ENCODE assay signal across 7 mouse cellular contexts in the genomic region with DNA sequence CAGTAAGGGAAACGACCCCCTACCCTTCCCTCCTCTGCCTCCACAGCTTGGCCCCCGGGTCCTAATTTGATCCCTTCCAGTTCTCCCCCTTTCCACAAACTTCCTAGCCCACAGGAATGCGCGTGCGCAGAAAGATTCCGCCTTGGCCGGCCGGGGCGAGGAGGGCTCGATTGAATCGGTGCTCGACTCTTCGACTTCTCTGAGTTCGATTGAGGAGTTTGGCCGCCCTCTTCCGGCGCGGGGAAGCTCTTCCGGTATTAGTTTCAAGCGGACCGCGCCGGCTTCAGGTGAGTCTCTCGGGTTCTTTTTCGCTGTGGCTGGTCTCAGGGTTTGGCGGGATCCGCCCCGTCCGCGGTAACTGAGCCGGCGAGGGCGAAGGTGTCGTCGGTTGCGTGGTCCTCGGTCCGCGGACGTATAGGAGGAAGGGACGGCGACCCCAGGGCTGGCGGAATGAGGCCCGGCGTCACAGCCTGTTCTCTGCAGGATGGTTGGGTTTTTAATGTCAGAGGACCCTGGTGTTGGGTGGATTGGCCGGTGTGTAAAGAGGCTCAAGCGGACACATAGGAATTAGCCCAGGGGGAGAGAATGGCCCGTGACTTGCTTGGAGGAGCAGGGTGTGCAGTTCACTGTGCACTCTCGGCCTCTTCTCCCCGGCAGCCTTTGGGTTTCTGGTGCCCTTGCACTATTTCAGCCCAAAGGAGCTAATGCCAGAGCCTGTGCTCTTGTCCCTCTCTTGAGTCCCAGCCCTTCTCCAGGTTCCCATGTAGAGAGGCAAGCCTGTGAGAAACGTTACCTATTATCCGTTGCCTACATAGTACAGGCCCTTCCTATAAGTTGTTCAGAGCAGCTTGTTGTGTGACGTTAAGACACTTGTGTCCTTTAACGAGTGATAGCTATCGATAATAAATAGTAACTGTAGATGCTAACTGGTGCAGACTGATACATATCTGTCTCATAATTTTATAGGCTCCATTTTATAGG. TPM values are rescaled to one million over a fixed set of nuclear protein-coding genes. Genes with fewer than 3 reads are reported as not detected.
A peak's percentile ranks its signal among the peaks of the same experiment; 100 is the strongest.
DNase-seq lines count a peak whose midpoint lies in the region; ATAC-seq lines count a peak whose summit lies in the region.

Gene Snrpb2 (plus strand): TSS at position 228 of the 981 bp plus-strand sequence.

- peak within 1 kb of the TSS; percentile 93 for H3K4me3 ChIP-seq in limb, embryonic 10.5 days
- peak within 1 kb of the TSS; percentile 98 for H3K4me3 ChIP-seq in midbrain, embryonic 13.5 days (replicated peaks)

- H3K36me3 ChIP-seq in limb, embryonic 10.5 days: peaks cover 32% of the 10 kb centered on the region
- peaks cover 25% of the 10 kb centered on the region for H3K36me3 ChIP-seq in midbrain, embryonic 13.5 days

- peak; percentile 98 for ATAC-seq in granulocyte monocyte progenitor cell, adult 5-6 weeks (replicated peaks; ENCODE audit: poor library complexity, severe bottlenecking)
- ATAC-seq in midbrain, embryonic 13.5 days: peak; percentile 94

- H3K27ac ChIP-seq in limb, embryonic 10.5 days: peak within 1 kb of the TSS; percentile 92
- peak within 1 kb of the TSS; percentile 39; the same call in 1 of the 2 replicates for H3K27ac ChIP-seq in midbrain, embryonic 13.5 days

- peak; percentile 85 for DNase-seq in adrenal gland, adult 8-10 months
- peak; percentile 91 for DNase-seq in embryo, embryonic 9.5 days (ENCODE audit: extremely low spot score)
- DNase-seq in kidney, adult 11 months: peak; percentile 83
- DNase-seq in limb, embryonic 10.5 days (ENCODE audit: low spot score): peak; percentile 95
- peak; percentile 69 for DNase-seq in spleen, adult 12 weeks (ENCODE audit: low spot score)

- no peaks in the 10 kb centered on the region for H3K9me3 ChIP-seq in limb, embryonic 10.5 days (replicated peaks)
- H3K9me3 ChIP-seq in midbrain, embryonic 13.5 days: no peaks in the 10 kb centered on the region

- H3K4me1 ChIP-seq in limb, embryonic 10.5 days: peaks cover 8% of the 10 kb centered on the region
- peaks cover 9% of the 10 kb centered on the region for H3K4me1 ChIP-seq in midbrain, embryonic 13.5 days (replicated peaks)

- H3K9ac ChIP-seq in midbrain, embryonic 13.5 days (replicated peaks): peak within 1 kb of the TSS; percentile 91

- peak within 1 kb of the TSS; percentile 84 for H3K4me2 ChIP-seq in midbrain, embryonic 13.5 days (replicated peaks)

- H3K27me3 ChIP-seq in limb, embryonic 10.5 days (ENCODE audit: low read depth, poor library complexity, severe bottlenecking): 0 out of 2 replicates have a peak, but pooled peaks cover 5% of the 10 kb centered on the region
- no peaks in the 10 kb centered on the region for H3K27me3 ChIP-seq in midbrain, embryonic 13.5 days

- under 1% methylated on average over 55 of the region's 55 CpGs for WGBS in limb, embryonic 10.5 days
- WGBS in midbrain, embryonic 13.5 days: under 1% methylated on average over 55 of the region's 55 CpGs

RNA-seq across cellular contexts. Expression of gene Snrpb2, which starts in this region (rescaled TPM):
- 10 to 100 TPM; 38.5 to 46.3 (median 40.4) TPM for total RNA-seq in adrenal gland, adult 8-10 months (2022)
- 65.5 and 77.1 TPM in 2 replicates for total RNA-seq in granulocyte monocyte progenitor cell, adult 5-6 weeks (2014; fragmentation: Nextera tagmentation)
- 103 and 146 TPM in 2 replicates for total RNA-seq in granulocyte monocyte progenitor cell, adult 5-6 weeks (2017)
- polyA plus RNA-seq in limb, embryonic 10.5 days (2016; fragmentation: Nextera tagmentation; extraction: Ambion mirVana): 102 and 106 TPM in 2 replicates
- polyA plus RNA-seq in midbrain, embryonic 13.5 days (2015; fragmentation: Nextera tagmentation; extraction: Ambion mirVana): 80.8 and 98.0 TPM in 2 replicates

Comparison
In these comparisons a context has a peak if more than half of its experiments do, and no peak if none do; other contexts are left out.
1. Peak in every context shown above with its lines: DNase-seq, ATAC-seq, H3K4me3 ChIP-seq and H3K27ac ChIP-seq.